Mouse (Mus musculus): ENCODE measurements around the gene Gm20604. TPM values are rescaled to one million over a fixed set of nuclear protein-coding genes. Genes with fewer than 3 reads are reported as not detected.
A peak's percentile ranks its signal among the peaks of the same experiment; 100 is the strongest.

The Gm20604 gene
- polyA plus RNA-seq, 1 experiment = 0.86 TPM

- Histone ChIP-seq H3K27me3 (ENCODE audit: control insufficient read depth, insufficient read depth, low read length) (no peaks in the 10 kb centered on the region), H3K4me3 (ENCODE audit: extremely low read depth, insufficient read depth, insufficient read length) (peak overlapping the region; percentile 98; the same call in 1 of the 2 replicates), H3K27ac (ENCODE audit: insufficient read depth, low read length) (no peak overlapping the region), H3K36me3 (ENCODE audit: control insufficient read depth, insufficient read depth, low read length) (peaks cover 6% of the 10 kb centered on the region), H3K4me1 (ENCODE audit: control insufficient read depth, insufficient read depth, insufficient read length) (peaks cover 2% of the 10 kb centered on the region; the same call in 1 of the 2 replicates)
- WGBS = 22% methylated on average over 5 of the region's 5 CpGs
- DNase-seq (ENCODE audit: low read depth in 1 of 2, low spot score in 2 of 2) = no peak
- TF ChIP-seq POLR2A (IDR thresholded peaks at IDR 0.05; ENCODE audit: low read depth, low read length) (no peak), CTCF (IDR thresholded peaks at IDR 0.05; ENCODE audit: extremely low read depth, insufficient read depth, insufficient read length, insufficient replicate concordance) (no peak)
Observed at GRCm38 (mm10) chr12:102758936-102759335, 464 bp upstream of the Gm20604 start.

- peak within 1 kb of the TSS; percentile 81 for H3K27ac ChIP-seq (ENCODE audit: insufficient read depth, low read length)
- H3K36me3 ChIP-seq (ENCODE audit: control insufficient read depth, insufficient read depth, low read length) = peaks cover 3% of the 10 kb centered on the region
- peaks cover 2% of the 10 kb centered on the region; the same call in 1 of the 2 replicates for H3K4me1 ChIP-seq (ENCODE audit: control insufficient read depth, insufficient read depth, insufficient read length)
- TF ChIP-seq POLR2A (IDR thresholded peaks at IDR 0.05; ENCODE audit: low read depth, low read length) (peak; percentile 21), CTCF (IDR thresholded peaks at IDR 0.05; ENCODE audit: extremely low read depth, insufficient read depth, insufficient read length, insufficient replicate concordance) (peak; percentile 35; the same call in 1 of the 2 replicates)
- under 1% methylated on average over 71 of the region's 73 CpGs for WGBS
- H3K27me3 ChIP-seq (ENCODE audit: control insufficient read depth, insufficient read depth, low read length) = no peaks in the 10 kb centered on the region
- DNase-seq (ENCODE audit: low read depth in 1 of 2, low spot score in 2 of 2) = peak; percentile 90 to 93
- peak within 1 kb of the TSS; percentile 98 for H3K4me3 ChIP-seq (ENCODE audit: extremely low read depth, insufficient read depth, insufficient read length)
Observed at GRCm38 (mm10) chr12:102757689-102758402, 626 bp downstream of the Gm20604 start, which contains the start of the genes Gm28051, Gon7 and Ubr7. Gm28051 (minus strand) TSS chr12:102757765. Gon7 (minus strand) TSS chr12:102757803. Ubr7 (plus strand) TSS chr12:102757967.

- 1% methylated on average over 46 of the region's 46 CpGs for WGBS
- TF ChIP-seq POLR2A (IDR thresholded peaks at IDR 0.05; ENCODE audit: low read depth, low read length) = no peak
- no peak for TF ChIP-seq CTCF (IDR thresholded peaks at IDR 0.05; ENCODE audit: extremely low read depth, insufficient read depth, insufficient read length, insufficient replicate concordance)
- no peak for DNase-seq (ENCODE audit: low read depth in 1 of 2, low spot score in 2 of 2)
- Histone ChIP-seq H3K27me3 (ENCODE audit: control insufficient read depth, insufficient read depth, low read length) (no peaks in the 10 kb centered on the region), H3K36me3 (ENCODE audit: control insufficient read depth, insufficient read depth, low read length) (no peaks in the 10 kb centered on the region; the same call in 1 of the 2 replicates), H3K27ac (ENCODE audit: insufficient read depth, low read length) (peak overlapping the region; percentile 81), H3K4me3 (ENCODE audit: extremely low read depth, insufficient read depth, insufficient read length) (peak overlapping the region; percentile 82), H3K4me1 (ENCODE audit: control insufficient read depth, insufficient read depth, insufficient read length) (peaks cover 2% of the 10 kb centered on the region; the same call in 1 of the 2 replicates)
Observed at GRCm38 (mm10) chr12:102757055-102757688, 1.3 kb downstream of the Gm20604 start.

GRCm38 (mm10) chr12:102756304-102756703 lies 2.2 kb downstream of the Gm20604 start:
- no peaks in the 10 kb centered on the region for H3K36me3 ChIP-seq (ENCODE audit: control insufficient read depth, insufficient read depth, low read length)
- H3K4me1 ChIP-seq (ENCODE audit: control insufficient read depth, insufficient read depth, insufficient read length) = peaks cover 2% of the 10 kb centered on the region; the same call in 1 of the 2 replicates
- H3K27ac ChIP-seq (ENCODE audit: insufficient read depth, low read length) = no peak overlapping the region
- DNase-seq (ENCODE audit: low read depth in 1 of 2, low spot score in 2 of 2) = peak; percentile 27 to 29
- H3K4me3 ChIP-seq (ENCODE audit: extremely low read depth, insufficient read depth, insufficient read length) = no peak overlapping the region
- WGBS = 85% methylated on average over 7 of the region's 7 CpGs
- no peaks in the 10 kb centered on the region for H3K27me3 ChIP-seq (ENCODE audit: control insufficient read depth, insufficient read depth, low read length)
- TF ChIP-seq CTCF (IDR thresholded peaks at IDR 0.05; ENCODE audit: extremely low read depth, insufficient read depth, insufficient read length, insufficient replicate concordance) = no peak
- no peak for TF ChIP-seq POLR2A (IDR thresholded peaks at IDR 0.05; ENCODE audit: low read depth, low read length)

GRCm38 (mm10) chr12:102748256-102748655 lies 10.2 kb downstream of the Gm20604 start:
- 82% methylated on average over 3 of the region's 3 CpGs for WGBS
- H3K27me3 ChIP-seq (ENCODE audit: control insufficient read depth, insufficient read depth, low read length) = no peaks in the 10 kb centered on the region
- no peak overlapping the region for H3K4me3 ChIP-seq (ENCODE audit: extremely low read depth, insufficient read depth, insufficient read length)
- no peak for DNase-seq (ENCODE audit: low read depth in 1 of 2, low spot score in 2 of 2)
- no peaks in the 10 kb centered on the region for H3K36me3 ChIP-seq (ENCODE audit: control insufficient read depth, insufficient read depth, low read length)
- TF ChIP-seq CTCF (IDR thresholded peaks at IDR 0.05; ENCODE audit: extremely low read depth, insufficient read depth, insufficient read length, insufficient replicate concordance) (no peak), POLR2A (IDR thresholded peaks at IDR 0.05; ENCODE audit: low read depth, low read length) (no peak)
- no peaks in the 10 kb centered on the region; the same call in 1 of the 2 replicates for H3K4me1 ChIP-seq (ENCODE audit: control insufficient read depth, insufficient read depth, insufficient read length)
- no peak overlapping the region for H3K27ac ChIP-seq (ENCODE audit: insufficient read depth, low read length)

- Histone ChIP-seq H3K4me3 (ENCODE audit: extremely low read depth, insufficient read depth, insufficient read length) (no peak overlapping the region), H3K4me1 (ENCODE audit: control insufficient read depth, insufficient read depth, insufficient read length) (peaks cover 2% of the 10 kb centered on the region; the same call in 1 of the 2 replicates), H3K27me3 (ENCODE audit: control insufficient read depth, insufficient read depth, low read length) (no peaks in the 10 kb centered on the region), H3K36me3 (ENCODE audit: control insufficient read depth, insufficient read depth, low read length) (no peaks in the 10 kb centered on the region), H3K27ac (ENCODE audit: insufficient read depth, low read length) (no peak overlapping the region)
- 16% methylated on average over 6 of the region's 6 CpGs for WGBS
- TF ChIP-seq CTCF (IDR thresholded peaks at IDR 0.05; ENCODE audit: extremely low read depth, insufficient read depth, insufficient read length, insufficient replicate concordance) (no peak), POLR2A (IDR thresholded peaks at IDR 0.05; ENCODE audit: low read depth, low read length) (no peak)
- DNase-seq (ENCODE audit: low read depth in 1 of 2, low spot score in 2 of 2) = peak in 1 of 2 experiments; percentile 64
Observed at GRCm38 (mm10) chr12:102744839-102745238, 13.6 kb downstream of the Gm20604 start.

Data from spleen, adult 2 months (tissue).